Mouse (Mus musculus) hindlimb bud, embryonic 11.5 days (tissue): ENCODE results near the gene Sec11a.
"Not testable (repeated sequence)": the region's sequence is repeated elsewhere in the genome, so short reads cannot be mapped to it uniquely, and the experiment has no call there.

ENCODE experiments used
- DNase-seq: peaks from one replicate; pipeline ENCODE4 v3.0.0-alpha.2; 2012; ENCODE audit warnings: low read depth, low spot score; ENCODE audit errors: extremely low spot score

Gene Sec11a

GRCm38 (mm10) chr7:80959003-80959402, 11.4 kb upstream of the Sec11a start:
- no peak for DNase-seq

GRCm38 (mm10) chr7:80956891-80957290, 9.3 kb upstream of the Sec11a start:
- DNase-seq: no peak

GRCm38 (mm10) chr7:80954251-80954650, 6.7 kb upstream of the Sec11a start:
- no peak for DNase-seq

- DNase-seq: no peak
These were observed 4.6 kb upstream of the Sec11a start for GRCm38 (mm10) chr7:80952140-80952539.

GRCm38 (mm10) chr7:80951461-80951860, 3.9 kb upstream of the Sec11a start:
- DNase-seq: no peak

- no peak for DNase-seq
These were observed 7.8 kb downstream of the Sec11a start for GRCm38 (mm10) chr7:80939808-80940207.

GRCm38 (mm10) chr7:80937304-80937666, 10.3 kb downstream of the Sec11a start:
- DNase-seq: not testable (repeated sequence)

- not testable (repeated sequence) for DNase-seq
These were observed 10.8 kb downstream of the Sec11a start for GRCm38 (mm10) chr7:80936617-80937303.

- DNase-seq: no peak
These were observed 11.7 kb downstream of the Sec11a start for GRCm38 (mm10) chr7:80935834-80936233.

GRCm38 (mm10) chr7:80932777-80933176, 14.8 kb downstream of the Sec11a start:
- no peak for DNase-seq

GRCm38 (mm10) chr7:80931618-80932207, 15.9 kb downstream of the Sec11a start:
- DNase-seq: no peak

- no peak for DNase-seq
These were observed 24.4 kb downstream of the Sec11a start for GRCm38 (mm10) chr7:80923165-80923564.

GRCm38 (mm10) chr7:80919647-80920008, 28.0 kb downstream of the Sec11a start:
- no peak for DNase-seq

GRCm38 (mm10) chr7:80918982-80919646, 28.5 kb downstream of the Sec11a start:
- no peak for DNase-seq

GRCm38 (mm10) chr7:80917916-80918465, 29.6 kb downstream of the Sec11a start:
- no peak for DNase-seq

- DNase-seq: no peak
These were observed 35.1 kb downstream of the Sec11a start for GRCm38 (mm10) chr7:80912496-80912895.

- no peak for DNase-seq
These were observed 36.5 kb downstream of the Sec11a start for GRCm38 (mm10) chr7:80911053-80911452.

GRCm38 (mm10) chr7:80904921-80905515, 42.6 kb downstream of the Sec11a start, which contains the start of gene Nmb:
TSS of gene Nmb (minus strand) at chr7:80905076.
- DNase-seq: no peak

GRCm38 (mm10) chr7:80903625-80904422, 43.8 kb downstream of the Sec11a start:
- no peak for DNase-seq

- no peak for DNase-seq
These were observed 45.9 kb downstream of the Sec11a start for GRCm38 (mm10) chr7:80901541-80902274.
